Mouse (Mus musculus) hematopoietic stem cell, adult 5-6 weeks (primary cell): ENCODE measurements around the gene Tnf. TPM values are rescaled to one million over a fixed set of nuclear protein-coding genes. Genes with fewer than 3 reads are reported as not detected.

ENCODE experiments used
- ATAC-seq, 2 experiments: fragments of 125-278 bp in 1 of 2; replicated peaks in 1 of 2; 2 replicates each; pipeline ENCODE4 v1.8.0; 2016 to 2017; ENCODE audit warnings: inconsistent platforms in 2 of 2, mild to moderate bottlenecking in 2 of 2, moderate number of reproducible peaks in 2 of 2, low read depth in 1 of 2, moderate TSS enrichment in 1 of 2; ENCODE audit not compliant: low FRiP score in 2 of 2, poor library complexity in 2 of 2, severe bottlenecking in 2 of 2, insufficient read depth in 1 of 2, low TSS enrichment in 1 of 2
- total RNA-seq: library from RNA; stranded (forward); fragments of 172-1452, 232-1000 nt; gene quantifications from 2 replicates; pipeline ENCODE4 v1.2.3, GENCODE M21; 2017

Gene Tnf
- total RNA-seq, 1 experiment from 2014 or later, result 44.4 TPM

DNA sequence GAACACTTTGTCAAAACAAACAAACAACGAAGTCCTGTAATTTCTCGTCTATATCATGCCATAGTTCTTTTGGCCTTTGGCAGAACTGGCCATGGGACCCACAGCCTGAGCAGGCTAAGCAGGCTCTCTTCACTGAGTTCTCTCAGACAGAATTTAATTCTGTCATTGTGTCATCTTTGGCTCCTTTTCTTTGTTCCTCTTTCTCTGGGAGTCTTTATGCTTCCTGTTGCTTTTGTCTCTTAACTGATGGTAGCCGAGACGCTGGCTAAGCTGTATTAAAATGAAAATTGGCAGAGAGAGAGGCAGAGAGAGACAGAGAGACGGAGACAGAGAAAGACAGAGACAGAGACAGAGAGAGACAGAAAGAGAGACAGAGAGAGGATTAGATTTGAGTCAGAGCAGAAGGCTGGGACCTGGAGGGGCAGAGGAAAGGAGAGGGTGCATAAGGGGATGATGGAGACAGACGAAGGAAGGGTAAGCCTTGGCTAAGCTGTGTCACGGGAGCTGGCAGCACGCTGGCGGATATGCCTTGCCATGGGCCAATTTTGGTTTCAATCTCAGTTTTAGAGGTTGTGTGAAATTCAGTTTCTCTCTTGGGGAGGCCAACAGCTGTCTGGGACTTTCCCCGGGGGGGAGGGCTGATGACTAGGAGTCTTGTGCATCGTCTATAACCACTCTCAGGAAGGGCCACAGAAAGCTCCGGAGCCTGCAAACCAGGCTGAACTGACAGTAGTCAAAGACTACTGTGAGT is 8.2 kb upstream of the Tnf start:
- ATAC-seq, result peak; percentile 36 to 49; a peak in 2 of 4 replicates

DNA sequence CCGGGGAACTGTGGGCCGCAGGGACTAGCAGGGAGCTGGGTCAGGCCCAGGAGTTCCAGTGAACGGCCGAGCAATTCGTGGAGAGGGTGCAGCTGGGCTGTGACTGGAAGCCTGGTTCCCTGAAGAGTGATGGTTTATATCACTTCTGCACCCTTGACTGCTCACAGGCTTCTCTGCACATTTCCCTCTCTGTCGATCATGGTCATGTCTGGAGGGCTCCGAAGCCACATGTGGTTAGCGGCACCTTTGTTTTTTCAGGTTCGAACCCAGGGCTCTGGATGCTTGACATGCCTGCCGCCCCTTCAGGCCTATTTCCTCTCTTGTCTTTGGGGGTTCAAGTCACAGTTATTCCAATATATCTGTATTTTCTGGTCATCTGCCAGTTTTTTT is 3.6 kb upstream of the Tnf start:
- no peak for ATAC-seq

DNA sequence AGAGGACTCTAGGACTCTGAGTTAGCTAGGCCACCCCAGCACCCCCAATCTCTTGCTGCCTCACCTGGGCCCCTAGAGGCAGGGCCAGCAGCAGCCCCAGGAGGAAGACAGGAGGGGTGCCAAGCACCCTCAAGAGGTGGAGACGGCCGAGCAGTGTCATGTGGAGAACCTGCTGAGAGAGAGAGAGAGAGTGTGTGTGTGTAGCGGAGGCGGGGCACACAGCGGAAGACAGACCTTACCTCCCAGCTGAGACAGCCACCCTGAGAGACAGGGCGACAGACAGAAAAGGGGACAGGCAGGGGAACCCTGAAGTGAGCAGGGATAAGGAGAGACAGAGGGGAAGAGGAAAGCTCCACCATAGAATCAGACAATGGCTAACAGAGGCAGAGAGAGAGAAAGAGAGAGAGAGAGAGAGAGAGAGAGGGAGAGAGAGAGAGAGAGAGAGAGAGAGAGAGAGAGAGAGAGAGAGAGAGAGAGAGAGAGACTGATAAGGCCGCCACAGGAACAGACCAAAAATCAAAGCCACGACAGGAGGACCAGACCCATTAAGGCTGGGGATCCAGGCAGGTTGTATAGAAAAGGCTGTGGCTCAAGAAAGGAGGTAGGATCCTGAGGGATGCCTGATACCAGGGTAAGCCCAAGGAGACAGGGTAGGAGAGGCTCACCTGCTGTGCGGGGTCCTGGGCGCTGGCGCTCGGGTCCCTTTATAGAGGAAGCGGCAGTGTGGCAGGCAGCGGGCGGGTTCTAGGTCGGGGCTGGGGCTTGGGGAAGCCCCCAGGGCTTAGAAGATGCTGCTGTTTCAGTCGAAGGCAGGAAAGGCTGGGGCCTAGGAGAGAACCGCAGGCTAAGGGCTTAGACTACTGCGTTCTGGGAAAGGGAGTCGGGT is 2.9 kb upstream of the Tnf start, which contains the start of gene Lta:
Lta (minus strand) TSS at position 858 of the 886 bp plus-strand sequence.
- ATAC-seq, result no peak

DNA sequence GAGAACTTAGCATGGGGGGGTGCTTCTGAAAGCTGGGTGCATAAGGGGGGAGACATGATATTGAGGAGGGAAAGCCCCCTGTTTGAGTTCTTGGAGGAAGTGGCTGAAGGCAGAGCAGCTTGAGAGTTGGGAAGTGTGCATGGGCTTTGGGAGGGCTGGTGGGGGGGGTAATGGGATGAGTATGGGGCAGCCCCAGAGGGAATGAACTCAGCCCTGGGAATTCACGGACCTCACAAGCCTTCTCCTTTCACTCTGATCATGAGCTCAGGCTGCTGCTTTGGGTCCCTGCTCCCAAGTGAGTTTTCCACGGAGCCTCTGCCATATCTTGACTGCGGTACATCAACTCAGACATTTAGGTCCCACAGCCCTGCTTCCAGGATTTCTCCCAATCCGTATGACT is 635 bp upstream of the Tnf start:
- no peak for ATAC-seq

DNA sequence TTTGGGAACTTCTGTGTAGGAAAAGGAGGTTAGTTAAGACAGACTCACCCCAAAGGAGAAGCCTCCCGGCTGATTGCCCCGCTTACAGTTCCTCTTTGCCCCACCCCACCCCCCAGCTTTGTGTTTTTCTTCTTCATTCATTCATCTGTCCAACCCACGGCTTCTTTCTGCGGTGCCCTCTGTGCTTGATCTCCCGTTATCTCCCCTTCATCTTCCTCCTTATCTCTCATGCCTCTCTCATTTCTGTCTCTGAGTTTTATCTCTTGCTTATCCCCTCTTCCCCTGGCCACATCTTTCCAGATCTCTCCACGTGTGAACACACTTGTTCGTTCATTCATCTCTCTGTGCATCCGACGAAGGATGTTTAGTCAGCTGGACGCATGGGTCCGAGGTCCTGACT is 679 bp downstream of the Tnf start:
- no peak for ATAC-seq

- peak; percentile 71 to 85 for ATAC-seq
Observed at GRCm38 (mm10) chr17:35200398-35200797, 1.4 kb downstream of the Tnf start.

- ATAC-seq, result no peak
Observed at GRCm38 (mm10) chr17:35198946-35199345, 2.9 kb downstream of the Tnf start.

DNA sequence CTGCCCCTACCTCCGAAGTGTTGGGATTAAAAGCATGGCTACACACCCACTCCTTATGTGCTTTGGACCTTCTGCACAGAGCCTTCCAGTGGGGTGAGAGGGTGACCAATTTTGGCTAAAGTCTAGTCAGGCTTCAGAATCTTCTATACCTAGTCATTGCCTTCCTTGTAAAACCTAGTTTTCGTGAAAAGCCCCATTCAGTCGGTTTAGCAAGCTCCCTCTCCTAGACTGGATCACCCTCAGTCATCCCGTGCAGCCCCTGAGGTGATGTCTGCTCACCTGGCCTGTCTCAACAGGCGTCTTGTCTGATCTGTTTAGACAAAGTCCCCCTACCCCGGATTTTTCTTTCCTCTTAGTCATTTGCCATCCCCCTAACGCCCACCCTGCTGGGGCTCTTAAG is 3.8 kb downstream of the Tnf start:
- ATAC-seq, result no peak

- ATAC-seq, result no peak
Observed at GRCm38 (mm10) chr17:35197126-35197525, 4.7 kb downstream of the Tnf start.

- ATAC-seq, result no peak
Observed at GRCm38 (mm10) chr17:35196321-35196641, 5.5 kb downstream of the Tnf start.

DNA sequence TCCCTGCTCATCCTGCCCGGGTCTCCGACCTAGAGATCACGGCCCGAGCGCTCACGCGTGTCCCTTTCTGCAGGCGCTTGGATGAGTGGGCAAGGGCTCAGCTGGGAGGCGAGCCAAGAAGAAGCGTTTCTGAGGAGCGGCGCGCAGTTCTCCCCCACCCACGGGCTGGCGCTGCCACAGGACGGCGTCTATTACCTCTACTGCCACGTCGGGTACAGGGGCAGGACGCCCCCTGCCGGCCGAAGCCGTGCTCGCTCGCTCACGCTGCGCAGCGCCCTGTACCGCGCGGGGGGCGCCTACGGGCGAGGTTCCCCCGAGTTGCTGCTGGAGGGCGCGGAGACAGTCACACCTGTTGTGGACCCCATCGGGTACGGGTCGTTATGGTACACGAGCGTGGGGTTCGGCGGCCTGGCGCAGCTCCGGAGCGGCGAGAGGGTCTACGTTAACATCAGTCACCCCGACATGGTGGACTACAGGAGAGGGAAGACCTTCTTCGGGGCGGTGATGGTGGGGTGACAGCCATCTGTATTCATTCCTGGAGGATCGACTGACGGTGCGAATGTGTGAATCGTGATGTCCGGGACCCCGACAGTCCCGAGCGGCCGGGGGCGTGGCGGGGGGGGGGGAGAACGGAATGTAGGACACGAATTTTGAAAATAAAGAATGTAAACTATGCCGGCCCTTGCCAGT is 6.0 kb downstream of the Tnf start:
- ATAC-seq, result peak; percentile 68 to 75

DNA sequence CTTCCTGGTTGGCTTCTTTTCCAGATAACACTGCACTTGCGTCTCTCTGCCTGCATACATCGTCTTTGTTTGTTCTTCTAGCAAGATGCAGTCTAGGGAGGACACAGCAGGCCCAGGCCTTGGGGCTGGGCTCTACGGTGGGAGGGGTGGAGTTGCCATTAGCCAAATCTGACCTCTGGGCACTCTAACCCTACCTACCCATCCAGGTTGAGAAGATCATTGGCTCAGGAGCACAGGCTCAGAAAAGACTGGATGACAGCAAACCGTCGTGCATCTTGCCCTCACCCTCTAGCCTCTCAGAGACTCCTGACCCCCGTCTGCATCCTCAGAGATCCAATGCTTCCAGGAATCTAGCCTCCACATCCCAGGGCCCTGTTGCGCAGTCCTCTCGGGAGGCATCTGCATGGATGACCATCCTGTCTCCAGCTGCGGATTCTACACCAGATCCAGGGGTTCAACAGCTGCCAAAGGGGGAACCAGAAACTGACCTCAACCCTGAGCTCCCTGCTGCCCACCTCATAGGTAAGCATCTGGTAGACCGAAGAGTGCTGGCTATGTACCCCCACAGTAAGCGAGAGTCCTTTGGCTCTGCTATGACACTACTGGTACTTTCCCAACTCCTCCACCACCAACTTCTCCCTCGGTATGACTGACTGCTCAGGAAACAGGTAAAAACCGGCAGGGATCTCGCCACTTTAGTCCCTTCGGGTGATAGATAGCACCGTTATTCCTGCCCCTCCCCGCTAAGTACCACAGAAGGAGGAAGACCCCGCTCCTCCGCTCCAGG is 6.8 kb downstream of the Tnf start:
- no peak for ATAC-seq

DNA sequence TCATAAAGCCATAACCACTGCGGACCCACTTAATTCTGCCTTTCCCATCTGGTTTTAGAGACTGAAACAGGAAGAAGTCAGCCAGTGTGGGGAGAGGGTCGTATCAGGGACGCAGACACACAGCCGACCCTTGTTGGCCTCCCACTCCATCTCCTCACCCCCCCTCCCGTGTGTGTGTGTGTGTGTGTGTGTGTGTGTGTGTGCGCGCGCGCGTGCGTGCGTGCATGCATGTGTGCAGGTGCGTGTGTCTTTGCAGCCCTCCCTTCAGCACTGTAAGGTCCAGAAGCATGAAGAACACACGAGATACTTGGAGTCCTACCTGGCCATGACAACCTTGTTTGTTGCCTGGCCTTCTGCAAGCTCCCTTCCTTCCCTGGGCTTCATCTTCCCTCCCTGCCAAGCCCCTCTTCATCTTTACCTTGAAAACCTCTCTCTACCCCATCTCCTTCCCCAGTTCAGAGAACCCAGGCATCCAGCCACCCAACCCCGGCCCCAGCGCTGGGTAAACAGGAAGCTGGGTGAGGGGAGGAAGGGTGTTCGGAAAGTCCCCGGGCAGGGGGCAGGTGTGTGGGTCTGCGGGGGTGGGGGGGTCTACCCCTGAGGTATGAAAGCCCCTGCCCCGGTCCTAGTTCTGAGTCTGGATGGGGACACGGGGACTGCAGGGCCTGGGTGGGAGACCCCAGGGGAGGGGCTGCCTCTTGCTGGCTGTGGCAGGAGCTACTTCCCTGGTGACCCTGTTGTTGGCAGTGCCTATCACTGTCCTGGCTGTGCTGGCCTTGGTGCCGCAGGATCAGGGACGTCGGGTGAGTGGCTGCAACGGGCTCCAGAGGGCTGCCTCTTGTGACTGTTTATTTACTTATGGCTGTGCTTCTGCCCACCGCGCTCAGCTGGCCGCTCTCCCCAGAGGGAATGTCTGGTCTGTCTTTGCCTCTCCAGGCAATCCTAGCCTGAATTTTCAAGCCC is 7.6 kb downstream of the Tnf start, which contains the start of gene Ltb:
Ltb (plus strand) TSS at position 559 of the 963 bp plus-strand sequence.
- ATAC-seq, result no peak

- ATAC-seq, result peak in 1 of 2 experiments; percentile 41; a peak in 2 of 4 replicates
Observed at GRCm38 (mm10) chr17:35192924-35193323, 8.9 kb downstream of the Tnf start.

DNA sequence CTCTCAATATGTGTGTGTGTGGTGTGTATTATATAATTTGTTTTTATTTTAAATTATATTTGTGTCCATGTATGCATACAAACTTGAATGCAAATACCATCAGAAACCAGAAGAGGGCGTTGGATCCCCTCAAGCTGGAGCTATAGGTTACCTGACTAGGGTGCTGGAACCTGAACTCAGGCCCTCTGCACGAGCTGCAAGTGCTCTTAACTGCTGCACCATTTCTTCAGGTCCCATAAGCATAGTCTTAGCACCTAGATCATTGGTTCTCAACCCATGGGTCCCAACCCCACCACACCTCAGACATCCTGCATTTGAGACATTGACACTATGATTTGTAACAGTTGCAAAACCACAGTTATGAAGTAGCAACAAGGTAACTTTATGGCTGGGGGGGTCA is 10.1 kb downstream of the Tnf start:
- ATAC-seq, result no peak

- 0 out of 4 replicates have a peak, but pooled peaks have one; percentile 12 to 14 for ATAC-seq
Observed at GRCm38 (mm10) chr17:35190096-35190495, 11.7 kb downstream of the Tnf start.
